Mouse (Mus musculus) hindbrain, postnatal 0 days (tissue): ENCODE results near the gene Zfp119a. TPM values are rescaled to one million over a fixed set of nuclear protein-coding genes. Genes with fewer than 3 reads are reported as not detected.
"Not testable (repeated sequence)": the region's sequence is repeated elsewhere in the genome, so short reads cannot be mapped to it uniquely, and the experiment has no call there.

Source experiments
- ATAC-seq: fragments of 200-750 bp; cut with Nextera tagmentation; 2 replicates; pipeline ENCODE4 v1.8.0; 2017; ENCODE audit warnings: mild to moderate bottlenecking, moderate TSS enrichment, moderate library complexity
- DNase-seq: peaks from one replicate; pipeline ENCODE4 v3.0.0-alpha.2; 2015; ENCODE audit warnings: low spot score
- H3K27ac ChIP-seq: fragments of 300-500 bp; sonication (generic); 2 replicates; pipeline ENCODE4 v1.5.1; 2014; ENCODE audit warnings: mild to moderate bottlenecking
- H3K27me3 ChIP-seq: fragments of 300-500 bp; sonication (generic); 2 replicates; pipeline ENCODE4 v1.6.1; 2014; ENCODE audit warnings: low read length, mixed read lengths; ENCODE audit not compliant: insufficient read depth
- H3K36me3 ChIP-seq: fragments of 300-500 bp; sonication (generic); 2 replicates; pipeline ENCODE4 v1.6.1; 2014; ENCODE audit warnings: low read length, mixed read lengths; ENCODE audit not compliant: insufficient read depth
- H3K4me1 ChIP-seq: fragments of 300-500 bp; sonication (generic); 2 replicates; pipeline ENCODE4 v1.6.1; 2014; ENCODE audit warnings: antibody characterized with exemption, low read length, mixed read lengths; ENCODE audit not compliant: insufficient read depth
- H3K4me2 ChIP-seq: fragments of 300-500 bp; sonication (generic); 2 replicates; pipeline ENCODE4 v1.6.1; 2014; ENCODE audit warnings: low read depth, mild to moderate bottlenecking, low read length, moderate library complexity, mixed read lengths
- H3K4me3 ChIP-seq: fragments of 300-500 bp; sonication (generic); 2 replicates; pipeline ENCODE4 v1.5.1; 2014; ENCODE audit warnings: low read length
- H3K9ac ChIP-seq: fragments of 300-500 bp; sonication (generic); replicated peaks from 2 replicates; pipeline ENCODE4 v1.6.1; 2014; ENCODE audit warnings: mild to moderate bottlenecking, low read length, moderate library complexity, mixed read lengths
- H3K9me3 ChIP-seq: fragments of 300-500 bp; sonication (generic); 2 replicates; pipeline ENCODE4 v1.6.1; 2016; ENCODE audit warnings: low read length, mixed read lengths
- CTCF ChIP-seq: IDR thresholded peaks from 2 replicates; pipeline ENCODE4 v1.5.1; 2016; ENCODE audit warnings: antibody characterized with exemption, control low read depth, low read depth
- WGBS: fragments of 180-500 bp; shearing (Covaris S2); extraction: QIAGEN DNeasy Blood & Tissue Kit; methylation state at CpG from one replicate; pipeline ENCODE4 v1.1.7; 2014; 5-methylcytosine and 5-hydroxymethylcytosine counted together
- polyA plus RNA-seq: library from polyadenylated mRNA; unstranded; fragments of >200 nt; fragmentation: Nextera tagmentation; extraction: Ambion mirVana; gene quantifications from 2 replicates; pipeline ENCODE4 v1.2.1, GENCODE M21; 2015
- total RNA-seq: library from RNA; depleted of rRNA; stranded (reverse); fragments of >200 nt; gene quantifications from 2 replicates; pipeline ENCODE4 v1.2.3, GENCODE M21; 2014; rRNA removed

Gene Zfp119a
- total RNA-seq (3.6 and 5.1 TPM in 2 replicates), polyA plus RNA-seq (6.4 and 7.4 TPM in 2 replicates)

- H3K4me1 ChIP-seq, H3K9me3 ChIP-seq, H3K36me3 ChIP-seq, H3K27me3 ChIP-seq: not testable (repeated sequence)
- peak within 1 kb of the TSS; percentile 56 for H3K4me2 ChIP-seq
- ATAC-seq (peak; percentile 100), DNase-seq (peak; percentile 93)
- WGBS: 0% methylated on average over 34 of the region's 53 CpGs
- 0 out of 2 replicates have a peak, but pooled peaks have one; percentile 23 for TF ChIP-seq CTCF
- peak within 1 kb of the TSS; percentile 80 for H3K27ac ChIP-seq
- peak within 1 kb of the TSS; percentile 57 for H3K9ac ChIP-seq
- H3K4me3 ChIP-seq: peak within 1 kb of the TSS; percentile 45
Observed at GRCm38 (mm10) chr17:55878636-55879369, at the start of gene Zfp119a. Gene Zfp119a (minus strand): TSS chr17:55878930.

GRCm38 (mm10) chr17:55906669-55907068 lies 27.9 kb upstream of the Zfp119a start:
- Histone ChIP-seq H3K9ac (no peak overlapping the region), H3K9me3 (no peaks in the 10 kb centered on the region), H3K36me3 (no peaks in the 10 kb centered on the region), H3K4me2 (no peak overlapping the region), H3K27ac (no peak overlapping the region), H3K27me3 (no peaks in the 10 kb centered on the region), H3K4me3 (no peak overlapping the region), H3K4me1 (no peaks in the 10 kb centered on the region)
- DNase-seq: no peak
- no peak for TF ChIP-seq CTCF
- ATAC-seq: no peak

GRCm38 (mm10) chr17:55904131-55904530 lies 25.4 kb upstream of the Zfp119a start:
- H3K4me3 ChIP-seq: no peak overlapping the region
- no peaks in the 10 kb centered on the region for H3K9me3 ChIP-seq
- no peak overlapping the region for H3K27ac ChIP-seq
- DNase-seq: no peak
- H3K4me2 ChIP-seq: no peak overlapping the region
- H3K36me3 ChIP-seq: no peaks in the 10 kb centered on the region
- no peak for ATAC-seq
- H3K27me3 ChIP-seq: no peaks in the 10 kb centered on the region
- no peak overlapping the region for H3K9ac ChIP-seq
- no peak for TF ChIP-seq CTCF
- WGBS: 73% methylated on average over 6 of the region's 6 CpGs
- H3K4me1 ChIP-seq: no peaks in the 10 kb centered on the region

- no peaks in the 10 kb centered on the region for H3K9me3 ChIP-seq
- H3K4me1 ChIP-seq: no peaks in the 10 kb centered on the region
- no peaks in the 10 kb centered on the region for H3K36me3 ChIP-seq
- no peaks in the 10 kb centered on the region for H3K27me3 ChIP-seq
- DNase-seq (no peak), ATAC-seq (no peak)
- H3K4me3 ChIP-seq: no peak overlapping the region
- no peak for TF ChIP-seq CTCF
- WGBS: 91% methylated on average over 1 of the region's 1 CpGs
- H3K27ac ChIP-seq: no peak overlapping the region
- no peak overlapping the region for H3K9ac ChIP-seq
- no peak overlapping the region for H3K4me2 ChIP-seq
Observed at GRCm38 (mm10) chr17:55903687-55904086, 25.0 kb upstream of the Zfp119a start.

- no peak for ATAC-seq
Observed at GRCm38 (mm10) chr17:55903087-55903486, 24.4 kb upstream of the Zfp119a start.

GRCm38 (mm10) chr17:55892406-55892955 lies 13.8 kb upstream of the Zfp119a start:
- 0 out of 2 replicates have a peak overlapping the region, but pooled peaks have one; percentile 14 for H3K9ac ChIP-seq
- not testable (repeated sequence) for ATAC-seq

More at GRCm38 (mm10) chr17:55903087-55903486, 24.4 kb upstream of the Zfp119a start:
- Histone ChIP-seq H3K9me3 (0 out of 2 replicates have a peak, but pooled peaks cover 3% of the 10 kb centered on the region), H3K4me2 (no peak overlapping the region), H3K27ac (no peak overlapping the region), H3K27me3 (no peaks in the 10 kb centered on the region), H3K9ac (no peak overlapping the region), H3K4me1 (no peaks in the 10 kb centered on the region), H3K4me3 (no peak overlapping the region), H3K36me3 (0 out of 2 replicates have a peak, but pooled peaks cover 3% of the 10 kb centered on the region)
- no peak for TF ChIP-seq CTCF
- 46% methylated on average over 2 of the region's 2 CpGs for WGBS
- no peak for DNase-seq

GRCm38 (mm10) chr17:55884912-55885311 lies 6.2 kb upstream of the Zfp119a start:
- no peaks in the 10 kb centered on the region for H3K27me3 ChIP-seq
- DNase-seq (no peak), ATAC-seq (no peak)
- H3K9me3 ChIP-seq: no peaks in the 10 kb centered on the region
- H3K4me3 ChIP-seq: no peak overlapping the region
- H3K36me3 ChIP-seq: no peaks in the 10 kb centered on the region
- H3K4me2 ChIP-seq: no peak overlapping the region
- no peak for TF ChIP-seq CTCF
- no peaks in the 10 kb centered on the region for H3K4me1 ChIP-seq
- WGBS: 64% methylated on average over 2 of the region's 2 CpGs
- H3K9ac ChIP-seq: no peak overlapping the region
- H3K27ac ChIP-seq: no peak overlapping the region

More at GRCm38 (mm10) chr17:55892406-55892955, 13.8 kb upstream of the Zfp119a start:
- not testable (repeated sequence) for H3K9me3 ChIP-seq, H3K4me1 ChIP-seq, DNase-seq, H3K27me3 ChIP-seq, H3K36me3 ChIP-seq
- H3K4me2 ChIP-seq: peak overlapping the region; percentile 53
- WGBS: 11% methylated on average over 6 of the region's 8 CpGs
- H3K27ac ChIP-seq: peak overlapping the region; percentile 54; the same call in 1 of the 2 replicates
- peak overlapping the region; percentile 41 for H3K4me3 ChIP-seq
